Mouse (Mus musculus) forebrain, embryonic 11.5 days (tissue): ENCODE results near the gene Ctsd. TPM values are rescaled to one million over a fixed set of nuclear protein-coding genes. Genes with fewer than 3 reads are reported as not detected.
"Not testable (repeated sequence)": the region's sequence is repeated elsewhere in the genome, so short reads cannot be mapped to it uniquely, and the experiment has no call there.

ENCODE experiments used
- ATAC-seq: fragments of 200-750 bp; cut with Nextera tagmentation; replicated peaks from 2 replicates; pipeline ENCODE4 v1.8.0; 2017; ENCODE audit warnings: moderate TSS enrichment; ENCODE audit not compliant: low FRiP score
- DNase-seq: peaks from one replicate; pipeline ENCODE4 v3.0.0-alpha.2; 2017; ENCODE audit warnings: low spot score
- H3K27ac ChIP-seq: fragments of 300-500 bp; sonication (generic); 2 replicates; pipeline ENCODE4 v1.5.1; 2014; ENCODE audit warnings: low read depth, low read length
- H3K27me3 ChIP-seq: fragments of 300-500 bp; sonication (generic); 2 replicates; pipeline ENCODE4 v1.6.1; 2014; ENCODE audit warnings: mild to moderate bottlenecking, low read length, mixed read lengths; ENCODE audit not compliant: control insufficient read depth, insufficient read depth
- H3K36me3 ChIP-seq: fragments of 300-500 bp; sonication (generic); 2 replicates; pipeline ENCODE4 v1.6.1; 2014; ENCODE audit warnings: mild to moderate bottlenecking, low read length, moderate library complexity, mixed read lengths; ENCODE audit not compliant: control insufficient read depth, insufficient read depth
- H3K4me1 ChIP-seq: fragments of 300-500 bp; sonication (generic); replicated peaks from 2 replicates; pipeline ENCODE4 v1.6.1; 2014; ENCODE audit warnings: low read length, mixed read lengths; ENCODE audit not compliant: control insufficient read depth, insufficient read depth
- H3K4me2 ChIP-seq: fragments of 300-500 bp; sonication (generic); 2 replicates; pipeline ENCODE4 v1.6.1; 2014; ENCODE audit warnings: low read depth, mild to moderate bottlenecking, low read length, moderate library complexity, mixed read lengths; ENCODE audit not compliant: severe bottlenecking
- H3K4me3 ChIP-seq: fragments of 300-500 bp; sonication (generic); 2 replicates; pipeline ENCODE4 v1.5.1; 2014; ENCODE audit warnings: low read depth, low read length
- H3K9ac ChIP-seq: fragments of 300-500 bp; sonication (generic); 2 replicates; pipeline ENCODE4 v1.6.1; 2014; ENCODE audit warnings: low read length
- H3K9me3 ChIP-seq: fragments of 300-500 bp; sonication (generic); 2 replicates; pipeline ENCODE4 v1.6.1; 2016; ENCODE audit warnings: low read length, mixed read lengths; ENCODE audit not compliant: control insufficient read depth
- WGBS: fragments of 180-500 bp; shearing (Covaris S2); extraction: QIAGEN DNeasy Blood & Tissue Kit; methylation state at CpG from one replicate; pipeline ENCODE4 v1.1.7; 2014; 5-methylcytosine and 5-hydroxymethylcytosine counted together
- polyA plus RNA-seq: library from polyadenylated mRNA; unstranded; fragments of >200 nt; fragmentation: Nextera tagmentation; extraction: Ambion mirVana; gene quantifications from 2 replicates; pipeline ENCODE4 v1.2.1, GENCODE M21; 2014

Gene Ctsd
- polyA plus RNA-seq, 1 experiment from 2014 or later: 129 TPM

DNA sequence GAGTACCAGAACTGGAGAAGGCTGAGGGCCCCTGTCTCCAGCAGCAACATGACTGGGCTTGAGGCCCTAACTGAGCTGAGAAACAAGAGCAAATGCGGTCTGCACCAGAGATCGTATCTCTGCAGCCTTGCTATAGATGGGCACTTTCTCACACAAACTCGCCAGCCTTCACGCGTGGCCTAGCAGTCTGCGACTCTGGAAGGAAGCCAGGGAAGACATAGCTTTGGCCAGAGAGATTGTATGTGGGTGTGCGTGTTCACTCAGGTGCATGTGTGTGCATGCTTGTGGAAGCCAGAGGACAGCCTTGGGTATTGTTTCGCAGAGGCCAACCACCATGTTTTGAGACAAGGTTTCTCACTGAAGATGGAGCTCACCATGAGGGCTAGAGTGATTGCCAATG is 20.8 kb upstream of the Ctsd start:
- Histone ChIP-seq H3K4me1 (no peaks in the 10 kb centered on the region), H3K4me3 (no peak overlapping the region), H3K27ac (no peak overlapping the region), H3K36me3 (no peaks in the 10 kb centered on the region), H3K27me3 (no peaks in the 10 kb centered on the region), H3K9ac (no peak overlapping the region), H3K4me2 (no peak overlapping the region), H3K9me3 (no peaks in the 10 kb centered on the region)
- 88% methylated on average over 8 of the region's 8 CpGs for WGBS
- no peak for ATAC-seq
- DNase-seq: no peak

GRCm38 (mm10) chr7:142407935-142408334 is 20.1 kb upstream of the Ctsd start:
- ATAC-seq (no peak), DNase-seq (no peak)
- Histone ChIP-seq H3K4me3 (no peak overlapping the region), H3K9me3 (no peaks in the 10 kb centered on the region), H3K27me3 (no peaks in the 10 kb centered on the region), H3K9ac (no peak overlapping the region), H3K36me3 (no peaks in the 10 kb centered on the region), H3K27ac (no peak overlapping the region), H3K4me1 (no peaks in the 10 kb centered on the region), H3K4me2 (no peak overlapping the region)
- 73% methylated on average over 4 of the region's 4 CpGs for WGBS

DNA sequence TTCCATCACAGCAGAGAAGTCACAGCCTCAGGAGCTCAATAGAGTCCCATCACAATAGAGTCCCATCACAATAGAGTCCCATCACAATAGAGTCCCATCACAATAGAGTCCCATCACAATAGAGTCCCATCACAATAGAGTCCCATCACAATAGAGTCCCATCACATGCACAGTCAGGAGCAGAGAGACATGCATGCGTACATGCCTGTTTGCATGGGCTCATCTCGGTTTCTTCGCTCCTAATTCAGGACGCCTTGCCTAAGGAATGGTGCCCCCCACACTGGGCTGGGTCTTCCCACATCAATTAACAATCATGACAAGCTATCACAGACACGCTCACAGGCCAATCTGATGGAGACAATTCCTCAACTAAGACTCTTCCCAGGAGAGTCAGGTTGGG is 17.3 kb upstream of the Ctsd start:
- not testable (repeated sequence) for H3K4me3 ChIP-seq, H3K4me1 ChIP-seq, H3K36me3 ChIP-seq, DNase-seq, ATAC-seq, H3K9me3 ChIP-seq, H3K9ac ChIP-seq, H3K4me2 ChIP-seq, H3K27ac ChIP-seq, H3K27me3 ChIP-seq
- 89% methylated on average over 5 of the region's 5 CpGs for WGBS

DNA sequence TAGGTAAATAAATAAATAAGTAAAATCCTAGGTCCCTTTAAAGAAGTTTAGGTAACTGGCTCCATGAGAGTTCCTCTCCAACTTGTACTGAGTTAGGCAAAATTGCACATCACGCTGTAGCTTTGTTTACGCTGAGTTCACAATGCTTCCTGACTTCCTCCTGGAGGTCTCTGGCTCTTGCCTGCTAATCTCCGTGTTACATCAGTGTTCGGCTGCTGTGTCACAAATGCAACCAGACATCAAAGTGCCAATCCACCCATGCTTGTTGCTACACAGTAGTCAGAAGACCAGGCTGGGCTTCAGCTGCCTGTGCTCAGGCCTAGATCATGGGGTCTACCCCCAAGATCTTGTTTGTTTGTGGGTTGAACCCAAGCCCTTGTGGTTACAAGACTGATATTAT is 15.8 kb upstream of the Ctsd start:
- Histone ChIP-seq H3K4me1 (no peaks in the 10 kb centered on the region; the same call in 1 of the 2 replicates), H3K4me2 (no peak overlapping the region), H3K36me3 (no peaks in the 10 kb centered on the region), H3K9me3 (no peaks in the 10 kb centered on the region), H3K4me3 (no peak overlapping the region), H3K27ac (no peak overlapping the region), H3K27me3 (no peaks in the 10 kb centered on the region), H3K9ac (no peak overlapping the region)
- 81% methylated on average over 4 of the region's 4 CpGs for WGBS
- DNase-seq (no peak), ATAC-seq (no peak)

GRCm38 (mm10) chr7:142400750-142401142 is 12.9 kb upstream of the Ctsd start:
- H3K36me3 ChIP-seq: no peaks in the 10 kb centered on the region
- no peak overlapping the region for H3K27ac ChIP-seq
- ATAC-seq (0 out of 2 replicates have a peak, but pooled peaks have one; percentile 36), DNase-seq (peak; percentile 71)
- no peaks in the 10 kb centered on the region; the same call in 1 of the 2 replicates for H3K4me1 ChIP-seq
- H3K9me3 ChIP-seq: no peaks in the 10 kb centered on the region
- no peak overlapping the region for H3K4me2 ChIP-seq
- H3K9ac ChIP-seq: no peak overlapping the region
- H3K27me3 ChIP-seq: no peaks in the 10 kb centered on the region
- no peak overlapping the region for H3K4me3 ChIP-seq
- WGBS: 9% methylated on average over 7 of the region's 7 CpGs

- no peaks in the 10 kb centered on the region; the same call in 1 of the 2 replicates for H3K4me1 ChIP-seq
- no peaks in the 10 kb centered on the region for H3K36me3 ChIP-seq
- ATAC-seq: no peak
- no peaks in the 10 kb centered on the region for H3K27me3 ChIP-seq
- H3K9ac ChIP-seq: no peak overlapping the region
- no peak overlapping the region for H3K4me2 ChIP-seq
- WGBS: 43% methylated on average over 7 of the region's 7 CpGs
- no peak overlapping the region for H3K4me3 ChIP-seq
- no peak for DNase-seq
- H3K27ac ChIP-seq: no peak overlapping the region
- no peaks in the 10 kb centered on the region for H3K9me3 ChIP-seq
These were observed 12.4 kb upstream of the Ctsd start for GRCm38 (mm10) chr7:142400112-142400749.

DNA sequence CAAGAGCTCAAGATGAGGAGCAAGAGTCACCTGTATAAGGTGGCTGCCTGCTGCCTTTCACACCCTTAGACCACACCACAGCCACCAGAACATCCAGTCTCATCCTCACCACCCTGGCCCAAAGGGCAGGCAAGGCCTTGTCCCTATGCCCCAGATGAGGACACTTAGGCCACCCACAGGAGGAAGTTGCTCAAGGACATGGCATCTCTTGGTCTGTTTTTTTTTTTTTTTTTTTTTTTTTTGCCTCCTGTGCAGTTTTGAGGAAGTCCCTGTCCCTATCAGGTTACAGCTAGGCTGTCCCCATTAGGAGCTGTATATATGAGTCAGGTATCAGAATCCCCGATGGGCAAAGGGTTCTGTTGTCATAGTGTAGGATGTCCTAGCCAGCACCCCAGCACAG is 11.4 kb upstream of the Ctsd start:
- H3K4me3 ChIP-seq: no peak overlapping the region
- no peaks in the 10 kb centered on the region for H3K27me3 ChIP-seq
- ATAC-seq (no peak), DNase-seq (no peak)
- H3K9me3 ChIP-seq: no peaks in the 10 kb centered on the region
- H3K9ac ChIP-seq: no peak overlapping the region
- H3K4me2 ChIP-seq: no peak overlapping the region
- H3K27ac ChIP-seq: no peak overlapping the region
- no peaks in the 10 kb centered on the region for H3K36me3 ChIP-seq
- 86% methylated on average over 1 of the region's 1 CpGs for WGBS
- H3K4me1 ChIP-seq: no peaks in the 10 kb centered on the region; the same call in 1 of the 2 replicates

DNA sequence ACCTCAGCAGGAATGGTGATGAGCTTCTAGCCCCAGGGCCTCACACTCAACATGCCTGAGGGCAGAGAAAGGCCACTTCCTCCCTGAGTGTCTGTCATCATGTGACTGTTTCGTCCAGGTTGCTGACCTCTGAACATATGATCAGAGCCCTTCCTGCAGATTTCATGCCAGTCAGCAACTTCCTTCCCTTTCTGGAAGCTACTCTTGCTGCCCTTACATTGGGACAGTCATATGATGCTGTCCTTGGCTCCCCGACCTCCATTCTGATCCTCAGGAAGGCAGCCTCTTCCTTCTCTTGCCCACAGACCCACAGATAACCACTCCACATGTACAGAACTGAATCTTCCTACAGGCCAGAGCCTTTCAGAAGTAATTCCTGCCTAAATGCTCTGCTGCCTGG is 10.2 kb upstream of the Ctsd start:
- Histone ChIP-seq H3K4me3 (no peak overlapping the region), H3K27ac (no peak overlapping the region), H3K4me1 (no peaks in the 10 kb centered on the region; the same call in 1 of the 2 replicates), H3K9ac (no peak overlapping the region), H3K9me3 (no peaks in the 10 kb centered on the region), H3K27me3 (no peaks in the 10 kb centered on the region), H3K4me2 (no peak overlapping the region), H3K36me3 (no peaks in the 10 kb centered on the region)
- DNase-seq (no peak), ATAC-seq (no peak)
- WGBS: 72% methylated on average over 2 of the region's 2 CpGs

- Histone ChIP-seq H3K27ac (no peak overlapping the region), H3K9me3 (no peaks in the 10 kb centered on the region), H3K36me3 (no peaks in the 10 kb centered on the region)
These were observed 8.8 kb upstream of the Ctsd start for GRCm38 (mm10) chr7:142396611-142397010.

More at GRCm38 (mm10) chr7:142396611-142397010, 8.8 kb upstream of the Ctsd start:
- ATAC-seq (no peak), DNase-seq (no peak)
- no peak overlapping the region for H3K9ac ChIP-seq
- no peaks in the 10 kb centered on the region; the same call in 1 of the 2 replicates for H3K4me1 ChIP-seq
- WGBS: 88% methylated on average over 1 of the region's 1 CpGs
- H3K4me3 ChIP-seq: no peak overlapping the region
- no peaks in the 10 kb centered on the region for H3K27me3 ChIP-seq
- H3K4me2 ChIP-seq: no peak overlapping the region
